Mouse (Mus musculus) retina, postnatal 1 day (tissue): ENCODE measurements around the gene 1110032A03Rik.

ENCODE experiments used
- DNase-seq: peaks from one replicate; pipeline ENCODE4 v3.0.0-alpha.2; 2012

1110032A03Rik gene

DNA sequence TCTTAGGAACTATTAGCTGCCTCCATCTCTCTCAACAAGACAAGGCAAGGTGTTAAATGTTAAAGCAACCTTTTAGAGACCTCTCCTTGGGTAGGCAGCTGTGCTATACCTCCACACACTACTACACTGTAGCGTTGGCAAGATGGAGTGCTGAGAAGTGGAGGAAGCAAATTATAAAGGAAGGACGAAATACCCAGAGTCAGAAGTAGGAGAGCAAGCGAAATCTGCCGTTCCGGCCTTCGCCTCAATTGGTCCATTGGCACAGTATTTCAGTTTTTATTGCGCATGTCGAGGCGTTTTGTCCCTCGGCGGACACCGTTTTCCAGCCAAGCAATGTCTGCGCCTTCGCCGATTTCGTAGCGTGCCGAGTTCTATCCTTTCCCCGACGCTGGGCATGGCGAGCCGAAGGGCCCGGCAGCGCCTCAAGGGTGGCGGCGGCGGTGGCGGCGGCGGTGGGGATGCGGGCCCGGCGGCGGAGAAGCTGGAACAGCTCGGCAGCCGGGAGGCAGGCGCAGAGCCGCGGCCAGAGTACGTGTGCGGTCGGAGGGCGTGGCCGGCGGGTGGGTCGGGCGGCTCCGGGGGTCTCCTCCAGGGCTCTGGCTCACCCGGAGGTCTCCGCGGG, at the start of gene 1110032A03Rik, which contains the start of gene Alg9:
Gene 1110032A03Rik, minus strand, starts transcription at position 530 of the 622 bp plus-strand sequence.
Gene Alg9, plus strand, starts transcription at position 29 of the 622 bp plus-strand sequence.
- peak; percentile 93 for DNase-seq

GRCm38 (mm10) chr9:50823779-50824453, 48.6 kb upstream of the 1110032A03Rik start:
- no peak for DNase-seq

- DNase-seq = no peak
Observed at GRCm38 (mm10) chr9:50822216-50822615, 46.9 kb upstream of the 1110032A03Rik start.

GRCm38 (mm10) chr9:50821651-50822050, 46.3 kb upstream of the 1110032A03Rik start:
- no peak for DNase-seq

DNA sequence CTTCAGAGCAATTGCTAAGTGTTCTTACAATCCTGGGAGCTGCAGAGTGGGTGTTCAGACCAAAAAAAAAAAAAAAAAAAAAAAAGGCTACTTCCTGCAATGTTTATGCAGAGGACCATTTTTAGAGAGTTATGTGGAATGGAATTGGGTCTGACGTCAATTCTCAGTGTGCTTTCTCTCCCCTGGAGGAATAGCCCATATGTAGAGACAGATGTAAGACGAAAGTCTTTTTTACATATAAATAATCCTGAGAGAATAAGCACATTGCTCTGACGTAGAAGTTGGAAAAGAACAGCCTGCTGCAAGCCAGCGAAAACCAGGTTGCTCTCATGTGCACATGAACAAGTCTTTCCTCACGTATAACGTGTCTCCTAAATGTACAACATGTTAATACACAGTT, 44.4 kb upstream of the 1110032A03Rik start:
- DNase-seq = no peak

GRCm38 (mm10) chr9:50818050-50818449, 42.7 kb upstream of the 1110032A03Rik start:
- no peak for DNase-seq

GRCm38 (mm10) chr9:50816512-50816911, 41.2 kb upstream of the 1110032A03Rik start:
- DNase-seq = no peak

- DNase-seq = no peak
Observed at GRCm38 (mm10) chr9:50815666-50816065, 40.3 kb upstream of the 1110032A03Rik start.

GRCm38 (mm10) chr9:50813796-50814195, 38.5 kb upstream of the 1110032A03Rik start:
- DNase-seq = no peak

DNA sequence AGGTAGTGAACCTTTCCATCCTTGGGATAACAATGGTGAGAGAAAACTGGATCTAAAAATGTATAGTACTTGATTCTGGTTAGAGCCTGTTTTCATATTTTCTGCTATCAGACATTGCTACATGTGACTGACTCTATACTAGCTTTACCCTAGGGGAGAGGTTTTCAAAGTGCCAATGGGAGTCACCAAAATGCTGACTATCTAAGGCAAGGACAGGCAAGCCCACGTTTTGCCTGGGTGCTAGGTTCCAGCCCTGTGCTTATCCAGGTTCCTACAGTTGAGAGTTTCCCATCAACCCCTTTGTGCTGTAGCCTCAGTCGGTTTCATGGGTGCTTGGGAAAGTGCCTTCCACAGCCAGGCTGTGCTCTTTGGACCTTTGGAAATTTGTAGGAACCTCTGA, 36.4 kb upstream of the 1110032A03Rik start:
- DNase-seq = no peak

DNA sequence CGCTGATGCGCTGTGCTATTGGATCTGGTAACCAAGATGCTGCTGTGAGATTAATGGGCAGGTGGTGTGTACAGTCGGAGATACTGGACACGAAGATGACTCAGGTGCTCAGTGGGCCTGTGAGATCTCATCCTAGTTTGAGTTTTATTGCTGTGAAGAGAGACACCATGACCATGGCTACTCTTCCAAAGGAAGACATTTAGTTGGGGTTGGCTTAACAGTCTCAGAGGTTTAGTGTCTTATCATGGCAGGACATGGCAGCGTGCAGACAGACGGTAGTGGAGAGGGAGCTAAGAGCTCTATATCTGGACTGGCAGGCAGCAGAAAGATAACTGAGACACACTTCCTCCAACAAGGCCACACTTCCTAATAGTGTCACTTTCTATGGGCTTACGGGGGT, 35.9 kb upstream of the 1110032A03Rik start:
- DNase-seq = no peak

- no peak for DNase-seq
Observed at GRCm38 (mm10) chr9:50809146-50809545, 33.8 kb upstream of the 1110032A03Rik start.

GRCm38 (mm10) chr9:50808471-50808870, 33.2 kb upstream of the 1110032A03Rik start:
- DNase-seq = no peak

DNA sequence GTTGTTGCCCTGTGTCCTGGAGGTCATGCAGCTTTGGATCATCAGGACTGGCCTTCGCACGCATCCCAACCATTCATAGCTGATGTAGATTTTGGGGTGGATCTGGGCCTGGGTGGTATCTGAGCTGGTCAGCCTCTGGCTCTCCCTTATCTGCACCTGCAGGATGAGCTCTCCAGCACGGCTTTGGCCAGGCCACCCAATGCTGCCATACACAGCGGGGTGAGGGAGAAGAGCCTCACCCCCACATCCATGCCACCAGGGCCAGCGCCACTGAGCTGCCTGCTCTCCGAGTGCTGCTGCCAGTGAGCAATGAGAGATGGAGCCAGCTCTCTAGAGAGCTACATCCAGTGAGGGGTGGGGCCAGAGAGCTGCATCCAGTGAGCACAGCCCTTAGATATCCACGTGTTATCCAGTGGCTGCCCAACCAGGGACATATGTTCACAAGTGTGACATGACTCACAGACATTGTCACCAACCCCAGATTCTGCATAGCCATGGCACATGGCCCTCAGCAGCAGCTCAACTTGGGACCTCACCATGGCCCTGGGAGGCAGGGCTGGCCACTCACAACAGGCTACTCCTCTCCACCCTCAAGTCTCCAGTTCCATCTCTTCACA, 27.8 kb upstream of the 1110032A03Rik start:
- DNase-seq = no peak

DNA sequence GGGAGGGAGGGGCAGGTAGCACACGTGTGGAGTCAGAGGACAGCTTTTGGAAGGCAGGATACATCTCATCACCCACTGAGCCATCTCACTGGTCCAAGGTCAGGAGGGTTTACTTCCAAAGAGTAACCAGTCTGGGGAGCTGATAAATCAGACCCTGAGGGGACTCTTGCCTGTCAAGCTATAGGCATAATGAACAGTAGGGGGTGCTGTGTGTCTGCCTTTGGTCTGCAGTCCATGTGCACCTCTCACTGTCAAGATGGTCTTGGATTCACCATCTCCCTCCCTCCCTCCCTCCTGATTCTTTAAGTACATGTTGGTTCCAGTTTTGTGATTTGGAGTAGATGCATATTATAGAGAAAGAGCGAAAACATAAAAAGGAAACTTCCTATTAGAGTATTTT, 25.7 kb upstream of the 1110032A03Rik start:
- DNase-seq = peak; percentile 64

- no peak for DNase-seq
Observed at GRCm38 (mm10) chr9:50798368-50798767, 23.0 kb upstream of the 1110032A03Rik start.

GRCm38 (mm10) chr9:50797641-50798040, 22.3 kb upstream of the 1110032A03Rik start:
- DNase-seq = no peak

DNA sequence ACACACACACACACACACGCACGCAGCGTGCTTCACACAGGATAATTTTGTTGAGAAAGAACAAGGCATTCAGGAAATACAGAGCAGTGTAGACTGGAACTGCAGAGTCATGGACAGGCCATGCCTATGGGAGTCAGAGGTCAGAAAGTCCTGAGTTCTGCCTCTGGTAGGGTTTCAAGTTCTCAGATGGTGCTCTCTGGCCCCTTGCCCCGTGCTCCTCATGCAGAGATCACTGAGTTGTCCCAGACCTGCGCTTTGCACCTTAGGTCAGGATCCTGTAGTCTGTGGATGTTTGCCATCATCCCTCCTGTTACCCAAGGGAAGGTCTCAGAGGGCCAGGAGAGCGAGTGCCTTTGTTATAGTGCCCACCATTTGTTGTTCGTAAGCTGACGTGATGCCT, 21.5 kb upstream of the 1110032A03Rik start:
- no peak for DNase-seq

DNA sequence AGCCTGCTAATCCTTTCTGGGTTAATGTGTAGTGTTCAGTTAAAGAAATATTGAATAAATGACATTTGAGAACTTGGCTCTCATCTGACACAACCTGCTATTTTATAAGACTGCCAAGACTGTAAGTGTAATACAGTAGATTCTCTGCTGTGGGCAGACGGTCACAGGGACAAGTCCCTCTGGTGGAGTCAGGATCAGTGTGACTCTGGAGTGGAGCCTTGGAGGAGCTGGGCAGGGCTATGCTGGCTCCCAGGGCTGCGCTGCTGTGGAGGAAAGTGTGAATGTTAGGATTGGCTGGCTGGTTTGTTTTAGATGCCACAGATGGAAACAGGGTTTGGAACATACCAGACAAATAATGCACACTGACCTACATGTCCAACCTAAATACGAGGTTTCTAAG, 19.9 kb upstream of the 1110032A03Rik start:
- DNase-seq = no peak

- peak; percentile 42 for DNase-seq
Observed at GRCm38 (mm10) chr9:50782155-50782554, 6.8 kb upstream of the 1110032A03Rik start.

DNA sequence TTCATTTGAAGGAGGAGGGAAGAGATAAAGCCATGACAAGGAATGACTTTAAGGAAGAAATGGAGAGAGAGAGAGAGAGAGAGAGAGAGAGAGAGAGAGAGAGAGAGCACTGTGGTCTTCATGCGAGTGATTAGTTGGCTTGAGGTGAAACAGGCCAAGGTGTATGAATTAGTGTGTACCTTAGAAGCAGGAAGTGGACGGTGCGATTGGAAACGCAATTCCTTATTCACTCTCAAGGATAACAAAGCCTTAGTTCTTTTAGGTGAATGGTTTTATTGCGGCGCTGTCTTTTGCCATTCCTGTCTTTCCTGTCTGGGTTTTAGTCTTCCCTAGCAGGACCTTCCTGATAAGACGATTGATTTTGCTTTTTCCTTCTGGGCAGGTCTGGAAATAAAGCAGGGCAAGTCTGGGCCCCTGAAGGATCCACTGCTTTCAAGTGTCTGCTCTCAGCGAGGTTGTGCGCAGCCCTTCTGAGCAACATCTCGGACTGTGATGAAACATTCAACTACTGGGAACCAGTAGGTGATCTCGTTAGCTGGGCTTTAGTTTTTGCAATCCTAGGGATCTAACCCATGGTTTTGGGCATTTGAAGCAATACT, 941 bp upstream of the 1110032A03Rik start:
- DNase-seq = no peak

DNA sequence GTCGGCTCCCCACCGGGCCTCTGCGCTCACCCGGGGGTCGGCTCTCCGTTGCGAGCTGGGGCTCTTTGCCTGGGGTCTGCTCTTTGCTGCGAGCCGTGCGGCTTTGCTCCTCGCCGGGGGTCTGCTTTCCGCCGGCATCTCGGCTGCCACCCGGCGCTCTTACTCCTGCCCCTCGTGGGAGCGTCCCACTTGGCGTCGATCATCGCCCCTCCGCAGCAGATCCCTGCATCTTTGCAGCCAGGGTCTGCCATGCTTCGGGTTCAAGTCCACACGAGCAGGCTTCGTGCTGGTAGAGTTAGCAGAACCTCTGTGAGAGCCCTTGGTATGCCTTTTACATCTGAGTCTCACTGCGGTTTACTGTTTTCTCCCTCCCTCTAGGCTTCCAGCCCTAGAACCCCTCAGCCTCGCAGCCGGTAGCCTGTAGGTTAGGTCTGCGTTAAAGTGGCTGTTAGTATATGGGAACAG, 374 bp upstream of the 1110032A03Rik start:
- DNase-seq = no peak

DNA sequence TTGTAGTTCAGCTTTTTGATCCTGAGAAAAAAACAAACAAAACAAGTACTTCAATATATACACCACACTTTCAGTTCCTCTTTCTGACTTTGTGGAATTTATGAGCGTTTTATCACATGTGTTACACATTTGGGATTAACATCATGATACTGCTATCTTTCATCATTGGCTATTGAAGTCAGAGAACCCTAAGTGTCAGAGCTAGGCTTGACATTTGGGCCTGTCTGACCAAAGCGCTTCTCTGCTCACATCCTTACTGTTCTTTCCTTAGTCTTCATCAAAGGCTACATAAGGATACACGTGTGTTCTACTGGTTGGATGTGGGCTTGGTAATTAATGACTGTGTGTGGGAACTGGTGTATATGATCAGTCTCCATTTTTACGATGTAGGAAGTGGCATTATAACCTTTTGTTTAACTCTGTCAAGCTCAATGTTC, 1.3 kb downstream of the 1110032A03Rik start:
- DNase-seq = no peak

DNA sequence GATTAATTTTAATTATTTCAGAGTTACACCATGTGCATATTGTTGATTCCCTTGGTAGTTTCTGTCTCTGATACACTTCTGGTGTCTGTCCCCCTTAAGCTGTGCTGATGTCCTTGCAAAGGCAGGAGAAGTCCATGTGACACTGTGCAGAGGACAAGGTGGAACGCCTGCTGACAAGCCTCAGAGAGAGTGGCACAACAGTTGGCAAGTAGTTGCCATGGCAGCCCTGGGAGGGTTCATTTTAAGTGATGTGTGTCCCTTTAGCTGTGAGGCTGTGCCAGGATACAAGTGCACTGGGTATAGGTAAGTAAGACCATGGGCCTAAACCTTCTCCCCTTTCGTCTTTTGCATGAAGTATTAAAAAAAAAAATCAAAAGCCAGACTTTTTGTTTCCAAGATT, 5.3 kb downstream of the 1110032A03Rik start:
- no peak for DNase-seq
